ENCODE assay signal across 8 mouse cellular contexts in the genomic region with DNA sequence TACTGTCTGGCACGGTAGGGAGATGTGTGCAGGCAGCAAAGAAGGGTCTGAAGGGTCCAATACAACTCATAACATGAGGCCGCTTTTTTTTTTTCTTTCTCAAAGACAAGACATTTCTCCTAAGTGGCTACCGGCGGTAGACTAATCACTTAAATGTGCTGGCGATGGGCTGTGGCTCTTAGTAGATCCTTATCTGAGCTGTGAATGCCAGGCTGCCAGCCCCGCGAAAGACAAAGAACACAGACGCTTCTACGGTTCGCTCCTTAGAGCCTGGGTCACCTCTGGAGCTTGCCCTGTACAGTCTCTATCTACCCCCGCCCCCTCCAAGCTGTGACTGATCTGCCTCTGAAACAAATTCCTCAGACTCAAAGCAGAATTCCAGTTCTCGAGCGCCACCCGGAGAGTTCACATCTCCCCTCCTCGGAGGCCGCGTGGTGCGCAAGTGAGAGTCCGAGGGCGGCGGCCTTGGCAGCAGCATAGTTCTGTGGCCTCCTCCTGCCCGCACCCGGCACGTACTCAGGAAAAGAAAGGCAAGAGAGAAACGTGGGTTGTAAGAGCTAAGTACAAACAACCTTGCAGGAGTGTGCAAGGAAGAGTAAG. TPM values are rescaled to one million over a fixed set of nuclear protein-coding genes. Genes with fewer than 3 reads are reported as not detected.
DNase-seq lines count a peak whose midpoint lies in the region; ATAC-seq lines count a peak whose summit lies in the region.

No protein-coding gene starts in this region.

- H3K4me2 ChIP-seq in embryonic facial prominence, embryonic 13.5 days = peak overlapping the region; percentile 63
- peak overlapping the region; percentile 67 for H3K4me2 ChIP-seq in heart, embryonic 14.5 days (ENCODE audit: low read length)

- peak overlapping the region; percentile 47; the same call in 1 of the 2 replicates for H3K4me3 ChIP-seq in embryonic facial prominence, embryonic 13.5 days
- H3K4me3 ChIP-seq in heart, embryonic 14.5 days (ENCODE audit: control insufficient read depth in 1 of 2, insufficient read depth in 1 of 2, low read depth in 1 of 2, low read length in 2 of 2) = peak overlapping the region; percentile 7 to 49; a peak in 3 of 4 replicates

- no peaks in the 10 kb centered on the region for H3K9me3 ChIP-seq in embryonic facial prominence, embryonic 13.5 days
- no peaks in the 10 kb centered on the region for H3K9me3 ChIP-seq in heart, embryonic 14.5 days (ENCODE audit: control insufficient read depth, low read length)

- no peak for ATAC-seq in embryonic facial prominence, embryonic 13.5 days (ENCODE audit: insufficient number of reproducible peaks, insufficient read depth, low FRiP score, low TSS enrichment, low read depth)
- peak; percentile 8; the same call in 1 of the 2 replicates for ATAC-seq in heart, embryonic 14.5 days (ENCODE audit: insufficient number of reproducible peaks, insufficient read depth, low FRiP score, low read depth)

- no peaks in the 10 kb centered on the region for H3K36me3 ChIP-seq in embryonic facial prominence, embryonic 13.5 days
- no peaks in the 10 kb centered on the region for H3K36me3 ChIP-seq in heart, embryonic 14.5 days (ENCODE audit: control insufficient read depth, insufficient read depth, low read length)

- WGBS in embryonic facial prominence, embryonic 13.5 days = 8% methylated on average over 25 of the region's 25 CpGs
- 7% methylated on average over 25 of the region's 25 CpGs for WGBS in heart, embryonic 14.5 days

- no peak overlapping the region for H3K9ac ChIP-seq in embryonic facial prominence, embryonic 13.5 days
- H3K9ac ChIP-seq in heart, embryonic 14.5 days (ENCODE audit: low read length) = peak overlapping the region; percentile 80; the same call in 1 of the 2 replicates

- peaks cover 35% of the 10 kb centered on the region for H3K4me1 ChIP-seq in embryonic facial prominence, embryonic 13.5 days
- H3K4me1 ChIP-seq in heart, embryonic 14.5 days (ENCODE audit: control insufficient read depth in 2 of 2, insufficient read depth in 2 of 2, low read length in 2 of 2) = peaks cover 22 to 31% of the 10 kb centered on the region in 2 experiments

- peak overlapping the region; percentile 89 for H3K27ac ChIP-seq in embryonic facial prominence, embryonic 13.5 days
- H3K27ac ChIP-seq in heart, embryonic 14.5 days (replicated peaks in 1 of 2; ENCODE audit: control insufficient read depth in 1 of 2, insufficient read depth in 1 of 2, low read depth in 2 of 2, low read length in 2 of 2) = peak overlapping the region; percentile 92 to 95

- peak; percentile 45 to 47 for DNase-seq in right cerebral cortex, adult 2 months (ENCODE audit: low spot score in 2 of 2)
- DNase-seq in right cerebral cortex, postnatal 4 days = no peak
- DNase-seq in kidney, postnatal 10 days = peak; percentile 72
- peak; percentile 80 for DNase-seq in lung, postnatal 36 days
- DNase-seq in thymus, postnatal 0 days (ENCODE audit: low spot score) = peak; percentile 10
- no peak for DNase-seq in B cell, adult 2 months

- peaks cover 83% of the 10 kb centered on the region for H3K27me3 ChIP-seq in embryonic facial prominence, embryonic 13.5 days
- peaks cover 23% of the 10 kb centered on the region for H3K27me3 ChIP-seq in heart, embryonic 14.5 days (ENCODE audit: control insufficient read depth, insufficient read depth, low read length)

RNA-seq across cellular contexts. Expression of a gene that starts 2.7 kb away (rescaled TPM):
- 16.7 and 17.4 TPM in 2 replicates for polyA plus RNA-seq in embryonic facial prominence, embryonic 13.5 days (2015; fragmentation: Nextera tagmentation; extraction: Ambion mirVana)
- 17.0 and 17.7 TPM in 2 replicates for polyA plus RNA-seq in heart, embryonic 14.5 days (2014; fragmentation: Nextera tagmentation; extraction: Ambion mirVana)
- 14.1 and 14.2 TPM in 2 replicates for polyA plus RNA-seq in thymus, postnatal 0 days (2015; fragmentation: Nextera tagmentation; extraction: Ambion mirVana)

Comparison
In these comparisons a context has a peak if more than half of its experiments do, and no peak if none do; other contexts are left out.
1. DNase-seq: peak in right cerebral cortex, adult 2 months (2 of 2), kidney, postnatal 10 days (single experiment), lung, postnatal 36 days (single experiment) and thymus, postnatal 0 days (single experiment); none in right cerebral cortex, postnatal 4 days (single experiment) and B cell, adult 2 months (0 of 2).